ENCODE assay signal across 13 mouse cellular contexts in genomic region chr13:68973143-68973542, GRCm38 (mm10). TPM values are rescaled to one million over a fixed set of nuclear protein-coding genes. Genes with fewer than 3 reads are reported as not detected.
"Had no signal": no experiment of that assay in that cellular context is flagged by ENCODE, and none has a peak within 500 bp of the region (broad histone marks: within the 10 kb centered on the region; RNA-seq: fewer than 3 reads in every experiment).

No protein-coding gene starts in this region.

- H3K9me3 ChIP-seq: kidney, embryonic 15.5 days; limb, embryonic 13.5 days; midbrain, embryonic 12.5 days; neural tube, embryonic 13.5 days; stomach, embryonic 15.5 days had no signal

- H3K4me3 ChIP-seq: kidney, embryonic 15.5 days; limb, embryonic 13.5 days; midbrain, embryonic 12.5 days; neural tube, embryonic 13.5 days; stomach, embryonic 15.5 days had no signal

- ATAC-seq: intestine, embryonic 16.5 days; midbrain, embryonic 16.5 days had no signal

- DNase-seq: kidney, adult 2 months; kidney, postnatal 14 days; lung, adult 18-20 months; thymus, postnatal 14 days had no signal

- H3K36me3 ChIP-seq: kidney, embryonic 15.5 days; midbrain, embryonic 12.5 days; neural tube, embryonic 13.5 days; stomach, embryonic 15.5 days had no signal

- H3K27ac ChIP-seq: kidney, embryonic 15.5 days; limb, embryonic 13.5 days; liver, embryonic 14.5 days; midbrain, embryonic 12.5 days; neural tube, embryonic 13.5 days; stomach, embryonic 15.5 days had no signal

- H3K4me1 ChIP-seq: kidney, embryonic 15.5 days; limb, embryonic 13.5 days; midbrain, embryonic 12.5 days; neural tube, embryonic 13.5 days; stomach, embryonic 15.5 days had no signal

- H3K27me3 ChIP-seq: kidney, embryonic 15.5 days; limb, embryonic 13.5 days; midbrain, embryonic 12.5 days; neural tube, embryonic 13.5 days; stomach, embryonic 15.5 days had no signal

RNA-seq across cellular contexts. Expression of gene Adcy2, which starts 26.2 kb away (rescaled TPM):
- total RNA-seq: megakaryocyte-erythroid progenitor cell, adult 5-6 weeks had no signal
